Mouse (Mus musculus): ENCODE measurements at regions not wholly inside any gene's neighbourhood (a gene's known extent, or its start where the extent isn't known, plus 50 kb on each side); places are given as distances from the start of the nearest gene placed in this dataset.
"Not testable (repeated sequence)": the region's sequence is repeated elsewhere in the genome, so short reads cannot be mapped to it uniquely, and the experiment has no call there.

- no peak for DNase-seq (ENCODE audit: low spot score)
- Histone ChIP-seq H3K9me3 (replicated peaks) (no peaks in the 10 kb centered on the region), H3K27ac (replicated peaks) (no peak overlapping the region), H3K4me1 (peaks cover 1% of the 10 kb centered on the region; the same call in 1 of the 2 replicates), H3K4me3 (no peak overlapping the region), H3K27me3 (ENCODE audit: low read depth, poor library complexity, severe bottlenecking) (no peaks in the 10 kb centered on the region), H3K36me3 (no peaks in the 10 kb centered on the region)
- WGBS: 96% methylated on average over 3 of the region's 3 CpGs
These were observed 189.2 kb upstream of the Gm10306 start for GRCm38 (mm10) chr4:94367174-94367573.

DNA sequence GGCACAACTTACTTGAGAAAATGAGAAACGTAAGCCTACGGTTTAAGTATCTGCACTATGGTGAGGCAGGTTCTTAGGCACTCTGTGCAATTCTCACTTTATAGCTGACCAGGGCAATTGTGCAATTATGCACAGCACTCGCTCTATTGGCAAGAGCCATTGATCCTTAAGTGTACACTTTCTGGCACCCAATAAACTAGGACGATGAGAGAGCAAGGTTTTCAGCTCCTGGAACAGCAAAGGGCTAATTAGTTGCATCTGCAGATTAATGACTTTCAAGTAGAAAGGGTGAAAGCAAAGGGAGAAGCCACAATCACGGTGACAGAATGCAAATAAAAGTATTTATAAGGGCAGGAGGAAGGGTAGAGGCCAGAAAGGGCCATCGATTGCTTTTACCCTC is 185.4 kb upstream of the Gm10306 start:
- Histone ChIP-seq H3K9me3 (replicated peaks) (no peaks in the 10 kb centered on the region), H3K27ac (replicated peaks) (no peak overlapping the region), H3K4me3 (no peak overlapping the region), H3K4me1 (no peaks in the 10 kb centered on the region), H3K36me3 (no peaks in the 10 kb centered on the region), H3K27me3 (ENCODE audit: low read depth, poor library complexity, severe bottlenecking) (no peaks in the 10 kb centered on the region)
- WGBS: 74% methylated on average over 6 of the region's 6 CpGs
- DNase-seq (ENCODE audit: low spot score): no peak

GRCm38 (mm10) chr4:94376256-94376655 is 180.1 kb upstream of the Gm10306 start:
- Histone ChIP-seq H3K4me3 (no peak overlapping the region), H3K36me3 (no peaks in the 10 kb centered on the region), H3K9me3 (replicated peaks) (no peaks in the 10 kb centered on the region), H3K27ac (replicated peaks) (no peak overlapping the region), H3K4me1 (no peaks in the 10 kb centered on the region), H3K27me3 (ENCODE audit: low read depth, poor library complexity, severe bottlenecking) (no peaks in the 10 kb centered on the region)
- DNase-seq (ENCODE audit: low spot score): no peak
- whole genome bisulfite sequencing: 100% methylated on average over 1 of the region's 1 CpGs

DNA sequence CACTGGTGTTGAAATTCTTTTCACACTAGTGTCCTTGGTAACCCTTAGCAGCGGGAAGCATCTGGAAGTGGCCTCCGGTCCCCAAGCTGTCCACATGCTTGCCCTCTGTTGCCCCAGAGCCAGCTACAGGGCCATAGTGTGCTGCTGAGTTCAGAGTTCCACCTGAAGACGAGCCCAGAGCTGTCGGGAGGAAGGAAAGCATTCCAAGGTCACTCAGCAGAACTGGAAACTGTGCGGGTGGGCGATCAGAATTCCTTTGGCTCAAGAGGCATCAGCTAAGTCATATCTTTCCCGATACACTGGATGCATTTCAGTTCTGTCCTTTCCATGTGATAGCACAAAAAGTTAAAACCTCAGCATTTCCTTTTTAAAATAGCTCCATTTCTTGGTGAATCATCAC is 170.6 kb upstream of the Gm10306 start:
- Histone ChIP-seq H3K27me3 (ENCODE audit: low read depth, poor library complexity, severe bottlenecking) (no peaks in the 10 kb centered on the region), H3K4me1 (peaks cover 5% of the 10 kb centered on the region; the same call in 1 of the 2 replicates), H3K9me3 (replicated peaks) (no peaks in the 10 kb centered on the region), H3K27ac (replicated peaks) (no peak overlapping the region), H3K4me3 (no peak overlapping the region), H3K36me3 (no peaks in the 10 kb centered on the region)
- WGBS: 55% methylated on average over 7 of the region's 7 CpGs
- no peak for DNase-seq (ENCODE audit: low spot score)

DNA sequence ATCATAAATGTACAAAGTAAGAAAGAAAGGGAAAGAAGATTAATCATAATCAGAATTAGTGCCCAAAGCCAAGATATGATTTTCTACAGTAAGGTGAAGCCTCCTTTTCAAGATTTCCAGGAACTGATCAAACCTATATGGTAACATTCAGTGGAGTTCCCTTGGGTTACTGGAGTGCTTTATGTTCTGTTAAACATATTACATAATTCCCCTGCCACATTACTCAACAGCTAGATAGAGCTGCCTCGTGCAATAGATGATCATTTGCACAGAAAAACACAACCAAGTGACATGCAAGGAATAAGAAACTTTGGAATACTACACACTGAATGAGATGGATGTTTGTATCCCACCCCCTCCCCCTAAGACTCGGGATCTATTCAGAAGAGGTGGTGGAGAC is 168.0 kb upstream of the Gm10306 start:
- Histone ChIP-seq H3K4me3 (no peak overlapping the region), H3K4me1 (peaks cover 5% of the 10 kb centered on the region; the same call in 1 of the 2 replicates), H3K27me3 (ENCODE audit: low read depth, poor library complexity, severe bottlenecking) (no peaks in the 10 kb centered on the region), H3K27ac (replicated peaks) (no peak overlapping the region), H3K36me3 (no peaks in the 10 kb centered on the region), H3K9me3 (replicated peaks) (no peaks in the 10 kb centered on the region)
- 67% methylated on average over 2 of the region's 2 CpGs for WGBS
- DNase-seq (ENCODE audit: low spot score): no peak

DNA sequence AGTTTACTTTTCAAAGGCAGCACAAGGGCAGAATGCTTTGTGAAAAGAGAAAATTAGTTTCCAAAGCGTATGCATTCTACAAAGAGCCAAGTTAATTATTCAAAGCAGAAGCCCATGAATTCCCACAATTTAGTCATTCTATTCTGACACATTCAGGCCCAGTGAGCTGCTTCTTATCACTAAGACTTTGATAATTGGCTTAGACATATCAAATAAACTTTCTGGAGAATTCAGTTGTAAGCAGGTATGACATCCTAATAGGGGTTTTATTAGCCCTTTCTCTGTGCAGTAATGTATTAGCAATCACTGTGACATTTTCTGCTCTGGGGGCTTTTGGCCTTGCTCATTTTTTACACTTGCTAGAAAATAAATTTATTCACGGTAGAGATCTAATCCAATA is 161.9 kb upstream of the Gm10306 start:
- no peak overlapping the region for H3K4me3 ChIP-seq
- H3K9me3 ChIP-seq (replicated peaks): no peaks in the 10 kb centered on the region
- H3K36me3 ChIP-seq: no peaks in the 10 kb centered on the region
- WGBS: 83% methylated on average over 2 of the region's 2 CpGs
- no peaks in the 10 kb centered on the region for H3K4me1 ChIP-seq
- H3K27ac ChIP-seq (replicated peaks): no peak overlapping the region
- H3K27me3 ChIP-seq (ENCODE audit: low read depth, poor library complexity, severe bottlenecking): no peaks in the 10 kb centered on the region
- DNase-seq (ENCODE audit: low spot score): no peak

DNA sequence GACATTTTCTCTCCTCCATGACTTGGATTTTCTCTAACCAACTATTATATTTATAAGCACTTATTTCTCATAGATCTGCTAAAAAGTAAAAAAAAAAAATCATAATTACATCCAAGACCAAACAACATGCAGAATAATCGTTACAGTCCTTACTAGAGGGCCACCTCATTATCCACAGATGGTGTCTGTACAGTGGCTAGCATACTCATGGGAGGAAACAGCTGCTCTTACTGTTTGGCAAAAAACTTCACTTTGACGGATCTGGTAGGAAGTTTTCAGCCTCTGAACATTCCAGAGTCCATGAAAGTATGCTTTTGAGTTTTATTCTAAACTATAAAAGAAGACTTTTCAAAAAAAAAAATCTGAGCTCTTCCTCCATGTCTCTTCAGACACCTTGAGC is 159.1 kb upstream of the Gm10306 start:
- Histone ChIP-seq H3K36me3 (no peaks in the 10 kb centered on the region), H3K9me3 (replicated peaks) (no peaks in the 10 kb centered on the region), H3K27ac (replicated peaks) (no peak overlapping the region), H3K4me1 (no peaks in the 10 kb centered on the region), H3K4me3 (no peak overlapping the region), H3K27me3 (ENCODE audit: low read depth, poor library complexity, severe bottlenecking) (no peaks in the 10 kb centered on the region)
- 81% methylated on average over 2 of the region's 2 CpGs for WGBS
- DNase-seq (ENCODE audit: low spot score): no peak

DNA sequence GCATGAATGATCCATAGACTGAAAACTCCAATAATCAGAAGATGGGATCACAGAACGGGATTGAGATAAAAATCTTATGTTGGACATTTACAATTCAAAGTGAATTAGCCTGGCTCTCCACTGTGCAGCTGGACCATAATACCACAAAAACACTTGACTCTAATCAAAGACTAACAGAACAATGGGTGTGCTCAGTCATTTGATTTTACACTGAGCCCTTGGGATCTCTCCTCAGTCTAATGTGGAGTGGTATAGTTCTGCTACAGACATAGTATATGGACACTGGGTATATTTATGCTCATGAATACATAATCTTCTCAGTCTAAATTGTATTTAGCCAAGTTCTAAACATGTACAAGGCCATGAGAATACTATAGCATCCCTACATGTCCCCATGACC is 149.4 kb upstream of the Gm10306 start:
- DNase-seq (ENCODE audit: low spot score): no peak
- WGBS: 65% methylated on average over 1 of the region's 1 CpGs
- Histone ChIP-seq H3K9me3 (replicated peaks) (no peaks in the 10 kb centered on the region), H3K27me3 (ENCODE audit: low read depth, poor library complexity, severe bottlenecking) (no peaks in the 10 kb centered on the region), H3K4me1 (peaks cover 8% of the 10 kb centered on the region; the same call in 1 of the 2 replicates), H3K36me3 (no peaks in the 10 kb centered on the region), H3K4me3 (no peak overlapping the region), H3K27ac (replicated peaks) (no peak overlapping the region)

GRCm38 (mm10) chr4:94407503-94407902 is 148.8 kb upstream of the Gm10306 start:
- 90% methylated on average over 4 of the region's 4 CpGs for WGBS

DNA sequence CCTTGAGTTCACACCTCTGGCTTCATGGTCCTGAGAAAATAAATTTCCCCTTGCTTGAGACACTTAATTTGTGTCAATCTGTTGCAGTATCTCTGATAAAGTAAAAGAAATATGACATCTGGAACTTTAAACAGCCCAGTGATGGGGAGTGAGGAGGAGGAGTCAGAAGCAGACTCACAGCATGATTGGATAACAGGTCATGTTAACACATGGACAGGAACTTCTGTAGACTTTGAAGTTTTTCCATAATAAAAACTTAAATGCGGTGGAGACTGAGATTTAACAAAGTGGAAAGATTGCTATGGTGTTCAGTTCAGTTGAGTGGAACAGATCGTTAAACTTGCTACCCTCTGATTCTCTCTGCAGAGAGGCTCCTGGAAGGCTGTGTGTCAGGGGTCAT is 143.7 kb upstream of the Gm10306 start:
- Histone ChIP-seq H3K4me1 (no peaks in the 10 kb centered on the region), H3K36me3 (no peaks in the 10 kb centered on the region), H3K27ac (replicated peaks) (no peak overlapping the region), H3K9me3 (replicated peaks) (no peaks in the 10 kb centered on the region), H3K27me3 (ENCODE audit: low read depth, poor library complexity, severe bottlenecking) (no peaks in the 10 kb centered on the region), H3K4me3 (no peak overlapping the region)
- no peak for DNase-seq (ENCODE audit: low spot score)
- WGBS: 76% methylated on average over 2 of the region's 2 CpGs

More at GRCm38 (mm10) chr4:94407503-94407902, 148.8 kb upstream of the Gm10306 start:
- Histone ChIP-seq H3K4me3 (no peak overlapping the region), H3K36me3 (no peaks in the 10 kb centered on the region), H3K9me3 (replicated peaks) (no peaks in the 10 kb centered on the region), H3K27ac (replicated peaks) (no peak overlapping the region), H3K4me1 (peaks cover 8% of the 10 kb centered on the region; the same call in 1 of the 2 replicates), H3K27me3 (ENCODE audit: low read depth, poor library complexity, severe bottlenecking) (no peaks in the 10 kb centered on the region)
- DNase-seq (ENCODE audit: low spot score): no peak

- H3K27me3 ChIP-seq (ENCODE audit: low read depth, poor library complexity, severe bottlenecking); H3K4me1 ChIP-seq; H3K27ac ChIP-seq (replicated peaks); H3K36me3 ChIP-seq; DNase-seq (ENCODE audit: low spot score); H3K4me3 ChIP-seq: not testable (repeated sequence)
- WGBS: 88% methylated on average over 10 of the region's 10 CpGs
- peaks cover 15% of the 10 kb centered on the region; the same call in 1 of the 2 replicates for H3K9me3 ChIP-seq (replicated peaks)
These were observed 130.8 kb upstream of the Gm10306 start for GRCm38 (mm10) chr4:94425525-94425924.

GRCm38 (mm10) chr4:94427581-94427980 is 128.8 kb upstream of the Gm10306 start:
- 91% methylated on average over 5 of the region's 5 CpGs for WGBS
- Histone ChIP-seq H3K4me3 (no peak overlapping the region), H3K4me1 (no peaks in the 10 kb centered on the region), H3K27ac (replicated peaks) (no peak overlapping the region), H3K9me3 (replicated peaks) (peaks cover 18% of the 10 kb centered on the region), H3K36me3 (no peaks in the 10 kb centered on the region), H3K27me3 (ENCODE audit: low read depth, poor library complexity, severe bottlenecking) (no peaks in the 10 kb centered on the region)
- no peak for DNase-seq (ENCODE audit: low spot score)

GRCm38 (mm10) chr4:94432005-94432404 is 124.3 kb upstream of the Gm10306 start:
- no peaks in the 10 kb centered on the region for H3K27me3 ChIP-seq (ENCODE audit: low read depth, poor library complexity, severe bottlenecking)
- no peaks in the 10 kb centered on the region for H3K4me1 ChIP-seq
- 88% methylated on average over 3 of the region's 3 CpGs for WGBS
- H3K9me3 ChIP-seq (replicated peaks): peaks cover 18% of the 10 kb centered on the region
- no peak for DNase-seq (ENCODE audit: low spot score)
- no peak overlapping the region for H3K4me3 ChIP-seq
- no peak overlapping the region for H3K27ac ChIP-seq (replicated peaks)
- no peaks in the 10 kb centered on the region for H3K36me3 ChIP-seq
